Mouse (Mus musculus) midbrain, embryonic 14.5 days (tissue): Measurements from ENCODE around the gene P2rx4. TPM values are rescaled to one million over a fixed set of nuclear protein-coding genes. Genes with fewer than 3 reads are reported as not detected.

ENCODE experiments used
- ATAC-seq: fragments of 200-750 bp; cut with Nextera tagmentation; 2 replicates; pipeline ENCODE4 v1.8.0; 2017; ENCODE audit warnings: moderate number of reproducible peaks, moderate library complexity; ENCODE audit not compliant: low FRiP score, low TSS enrichment
- DNase-seq: peaks from one replicate; pipeline ENCODE4 v3.0.0-alpha.2; 2015
- H3K27ac ChIP-seq: fragments of 300-500 bp; sonication (generic); replicated peaks from 2 replicates; pipeline ENCODE4 v1.5.1; 2014; ENCODE audit warnings: mild to moderate bottlenecking, low read depth, low read length, moderate library complexity
- H3K27me3 ChIP-seq: fragments of 300-500 bp; sonication (generic); 2 replicates; pipeline ENCODE4 v1.6.1; 2014; ENCODE audit warnings: low read length, control low read depth, mixed read lengths; ENCODE audit not compliant: control insufficient read depth, insufficient read depth
- H3K36me3 ChIP-seq: fragments of 300-500 bp; sonication (generic); 2 replicates; pipeline ENCODE4 v1.6.1; 2014; ENCODE audit warnings: low read length, control low read depth; ENCODE audit not compliant: control insufficient read depth, insufficient read depth
- H3K4me1 ChIP-seq: fragments of 300-500 bp; sonication (generic); 2 replicates; pipeline ENCODE4 v1.6.1; 2014; ENCODE audit warnings: mild to moderate bottlenecking, antibody characterized with exemption, low read length, control low read depth; ENCODE audit not compliant: control insufficient read depth, insufficient read depth
- H3K4me2 ChIP-seq: fragments of 300-500 bp; sonication (generic); 2 replicates; pipeline ENCODE4 v1.6.1; 2014; ENCODE audit warnings: mild to moderate bottlenecking, low read length, moderate library complexity
- H3K4me3 ChIP-seq: fragments of 300-500 bp; sonication (generic); replicated peaks from 2 replicates; pipeline ENCODE4 v1.5.1; 2014; ENCODE audit warnings: low read depth, low read length
- H3K9ac ChIP-seq: fragments of 300-500 bp; sonication (generic); replicated peaks from 2 replicates; pipeline ENCODE4 v1.6.1; 2014; ENCODE audit warnings: mild to moderate bottlenecking, low read length, moderate library complexity
- H3K9me3 ChIP-seq: fragments of 300-500 bp; sonication (generic); 2 replicates; pipeline ENCODE4 v1.6.1; 2016; ENCODE audit warnings: low read length, control low read depth, mixed read lengths; ENCODE audit not compliant: control insufficient read depth
- WGBS: fragments of 180-500 bp; shearing (Covaris S2); extraction: QIAGEN DNeasy Blood & Tissue Kit; methylation state at CpG from one replicate; pipeline ENCODE4 v1.1.7; 2014; 5-methylcytosine and 5-hydroxymethylcytosine counted together
- polyA plus RNA-seq: library from polyadenylated mRNA; unstranded; fragments of >200 nt; fragmentation: Nextera tagmentation; extraction: Ambion mirVana; gene quantifications from 2 replicates; pipeline ENCODE4 v1.2.1, GENCODE M21; 2014

Gene P2rx4
- polyA plus RNA-seq, 1 experiment from 2014 or later, result 13.6 TPM

DNA sequence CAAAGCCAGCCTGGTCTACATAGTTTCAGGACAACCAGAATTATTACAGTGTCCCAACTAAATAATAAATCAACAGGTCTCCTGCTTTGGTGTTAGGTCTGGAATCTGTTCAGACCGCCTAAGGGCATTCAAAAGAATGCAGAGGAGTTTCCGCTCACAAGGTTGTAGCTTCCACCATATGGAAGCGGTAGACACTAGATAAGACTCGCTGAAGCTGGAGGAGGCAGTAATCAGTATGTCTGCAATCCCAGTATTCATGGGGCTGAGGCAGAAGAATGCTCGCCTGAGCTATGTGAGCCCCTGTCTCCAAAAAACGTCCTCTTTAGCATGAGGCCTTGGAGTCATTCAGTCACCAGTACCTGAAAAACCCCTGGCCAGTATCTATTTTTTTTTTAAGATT is 1.5 kb downstream of the P2rx4 start:
- Histone ChIP-seq H3K4me3 (no peak overlapping the region), H3K4me1 (peaks cover 9% of the 10 kb centered on the region), H3K27me3 (no peaks in the 10 kb centered on the region), H3K9ac (no peak overlapping the region), H3K27ac (no peak overlapping the region), H3K4me2 (no peak overlapping the region), H3K9me3 (no peaks in the 10 kb centered on the region), H3K36me3 (no peaks in the 10 kb centered on the region)
- no peak for ATAC-seq
- DNase-seq, result no peak
- WGBS, result 90% methylated on average over 6 of the region's 6 CpGs

DNA sequence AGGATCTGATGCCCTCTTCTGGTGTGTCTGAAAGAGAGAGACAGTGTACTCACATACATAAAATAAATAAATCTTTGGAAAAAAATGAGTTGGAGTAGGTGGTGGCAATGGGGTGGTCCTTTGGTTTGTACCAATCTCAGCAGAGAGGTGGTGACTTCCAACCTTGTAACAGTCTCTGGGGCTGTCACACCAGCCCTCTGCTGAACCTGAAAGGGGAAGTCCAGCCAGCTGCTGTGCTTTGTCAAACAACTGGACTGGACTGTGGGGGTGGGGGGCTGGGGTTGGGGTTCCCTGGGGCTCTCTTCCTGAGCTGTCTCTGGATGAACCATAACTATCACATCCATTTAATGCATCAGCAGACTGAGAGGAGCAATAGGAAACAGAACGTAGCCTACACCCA is 8.4 kb downstream of the P2rx4 start:
- Histone ChIP-seq H3K36me3 (no peaks in the 10 kb centered on the region), H3K4me2 (no peak overlapping the region), H3K4me3 (no peak overlapping the region), H3K4me1 (no peaks in the 10 kb centered on the region), H3K9ac (no peak overlapping the region), H3K27me3 (no peaks in the 10 kb centered on the region), H3K27ac (no peak overlapping the region), H3K9me3 (no peaks in the 10 kb centered on the region)
- WGBS, result 82% methylated on average over 1 of the region's 1 CpGs
- ATAC-seq (no peak), DNase-seq (no peak)

DNA sequence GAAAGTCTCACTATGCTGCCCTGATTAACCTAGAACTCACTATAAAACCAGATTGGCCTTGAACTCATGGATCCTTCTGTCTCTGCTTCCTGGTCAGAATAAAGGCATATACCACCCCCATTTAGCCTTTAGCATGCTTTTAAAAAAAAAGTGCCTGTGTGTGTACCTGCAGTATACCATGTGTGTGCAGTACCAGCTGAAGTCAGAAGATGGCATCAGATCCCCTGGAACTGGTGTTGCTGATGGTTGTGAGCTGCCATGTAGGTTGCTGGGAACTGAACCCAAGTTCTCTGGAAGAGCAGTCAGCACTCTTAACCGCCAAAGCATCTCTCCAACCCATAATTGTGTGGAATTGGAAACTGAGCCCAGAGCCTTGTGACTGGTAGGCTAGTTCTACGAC is 9.4 kb downstream of the P2rx4 start:
- Histone ChIP-seq H3K9ac (no peak overlapping the region), H3K4me2 (no peak overlapping the region), H3K9me3 (no peaks in the 10 kb centered on the region), H3K27ac (no peak overlapping the region), H3K36me3 (no peaks in the 10 kb centered on the region), H3K4me3 (no peak overlapping the region), H3K4me1 (no peaks in the 10 kb centered on the region), H3K27me3 (no peaks in the 10 kb centered on the region)
- ATAC-seq (no peak), DNase-seq (no peak)
- WGBS, result 96% methylated on average over 2 of the region's 2 CpGs

DNA sequence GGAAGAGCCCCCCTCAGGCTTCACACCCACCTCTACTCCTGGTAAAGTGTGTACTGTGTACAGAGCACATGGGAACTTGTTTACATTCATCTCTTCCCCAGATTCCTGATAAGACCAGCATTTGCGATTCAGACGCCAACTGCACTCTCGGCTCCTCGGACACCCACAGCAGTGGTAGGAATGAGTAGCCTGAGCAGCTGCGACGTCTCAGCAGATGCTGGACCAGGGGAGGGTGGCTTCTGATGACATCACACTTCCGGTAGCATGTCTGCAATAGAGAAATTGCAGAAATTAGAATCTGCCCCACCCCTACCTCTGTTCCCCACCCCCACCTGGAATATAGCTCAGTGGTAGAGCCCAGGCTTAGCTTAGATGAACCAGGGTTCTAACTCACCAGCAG is 11.1 kb downstream of the P2rx4 start:
- no peaks in the 10 kb centered on the region for H3K27me3 ChIP-seq
- DNase-seq (no peak), ATAC-seq (no peak)
- H3K4me1 ChIP-seq, result no peaks in the 10 kb centered on the region
- no peak overlapping the region for H3K4me3 ChIP-seq
- H3K9ac ChIP-seq, result no peak overlapping the region
- H3K9me3 ChIP-seq, result no peaks in the 10 kb centered on the region
- no peak overlapping the region for H3K27ac ChIP-seq
- no peaks in the 10 kb centered on the region for H3K36me3 ChIP-seq
- 88% methylated on average over 7 of the region's 7 CpGs for WGBS
- no peak overlapping the region for H3K4me2 ChIP-seq

DNA sequence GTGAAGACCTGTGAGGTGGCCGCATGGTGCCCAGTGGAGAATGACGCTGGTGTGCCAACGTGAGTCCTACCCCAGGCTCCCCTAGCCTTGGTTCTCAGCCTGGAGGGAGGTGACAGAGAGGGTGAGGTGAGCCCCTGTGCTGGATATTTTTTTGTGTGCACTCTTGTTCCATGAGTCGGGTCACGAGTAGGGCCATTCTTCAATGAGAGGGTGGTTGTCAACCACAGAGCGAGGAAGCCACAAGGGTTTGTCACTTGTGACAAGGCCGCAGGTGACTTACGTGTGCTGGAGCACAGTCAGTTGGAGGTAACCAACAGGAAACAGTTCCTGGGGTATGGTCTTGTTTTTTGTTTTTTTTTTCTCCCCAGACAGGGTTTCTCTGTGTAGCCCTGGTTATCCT is 11.8 kb downstream of the P2rx4 start:
- H3K27me3 ChIP-seq, result no peaks in the 10 kb centered on the region
- no peak overlapping the region for H3K27ac ChIP-seq
- no peaks in the 10 kb centered on the region for H3K9me3 ChIP-seq
- H3K9ac ChIP-seq, result no peak overlapping the region
- H3K36me3 ChIP-seq, result no peaks in the 10 kb centered on the region
- no peak overlapping the region for H3K4me3 ChIP-seq
- no peaks in the 10 kb centered on the region for H3K4me1 ChIP-seq
- H3K4me2 ChIP-seq, result no peak overlapping the region
- ATAC-seq (no peak), DNase-seq (no peak)
- WGBS, result 93% methylated on average over 8 of the region's 8 CpGs

DNA sequence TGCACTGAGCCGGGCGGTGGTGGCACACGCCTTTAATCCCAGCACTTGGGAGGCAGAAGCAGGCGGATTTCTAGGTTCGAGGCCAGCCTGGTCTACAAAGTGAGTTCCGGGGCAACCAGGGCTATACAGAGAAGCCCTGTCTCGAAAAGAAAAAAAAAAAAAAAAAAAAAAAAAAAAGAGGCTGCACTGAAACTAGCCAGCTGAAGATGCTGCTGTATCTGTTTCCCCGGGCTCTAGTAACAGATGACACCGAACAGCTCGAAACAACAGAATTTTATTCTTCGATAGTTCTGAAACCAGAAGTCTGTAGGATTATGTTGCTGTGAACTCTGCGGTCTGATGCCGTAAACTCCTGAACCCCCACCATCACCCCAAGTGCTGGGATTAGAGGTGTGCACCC is 18.1 kb downstream of the P2rx4 start:
- H3K4me1 ChIP-seq, result no peaks in the 10 kb centered on the region
- no peak for DNase-seq
- no peak overlapping the region for H3K4me3 ChIP-seq
- ATAC-seq, result no peak
- H3K27me3 ChIP-seq, result no peaks in the 10 kb centered on the region
- H3K36me3 ChIP-seq, result no peaks in the 10 kb centered on the region
- no peak overlapping the region for H3K27ac ChIP-seq
- no peak overlapping the region for H3K9ac ChIP-seq
- H3K9me3 ChIP-seq, result no peaks in the 10 kb centered on the region
- WGBS, result 92% methylated on average over 13 of the region's 13 CpGs
- H3K4me2 ChIP-seq, result no peak overlapping the region

DNA sequence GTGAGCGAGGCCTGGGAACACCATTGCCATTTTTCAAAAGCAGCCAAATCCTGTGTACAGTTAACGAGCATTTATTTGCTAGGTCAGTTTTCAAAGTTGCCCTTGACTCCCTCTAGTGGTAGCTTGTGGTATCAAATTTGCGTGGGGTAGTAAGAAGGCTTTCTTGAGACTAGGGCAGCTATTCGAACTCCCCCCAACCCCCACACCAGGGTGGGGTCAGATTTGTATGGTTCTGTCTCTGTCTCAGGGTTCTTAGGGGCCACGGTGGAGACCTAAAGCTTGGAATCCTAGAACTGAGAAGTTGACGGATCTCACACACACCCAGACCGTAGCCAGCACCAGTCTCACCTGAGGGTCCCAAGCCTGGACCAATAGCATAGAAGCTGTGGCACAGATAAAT is 18.7 kb downstream of the P2rx4 start:
- 21% methylated on average over 7 of the region's 7 CpGs for WGBS

DNA sequence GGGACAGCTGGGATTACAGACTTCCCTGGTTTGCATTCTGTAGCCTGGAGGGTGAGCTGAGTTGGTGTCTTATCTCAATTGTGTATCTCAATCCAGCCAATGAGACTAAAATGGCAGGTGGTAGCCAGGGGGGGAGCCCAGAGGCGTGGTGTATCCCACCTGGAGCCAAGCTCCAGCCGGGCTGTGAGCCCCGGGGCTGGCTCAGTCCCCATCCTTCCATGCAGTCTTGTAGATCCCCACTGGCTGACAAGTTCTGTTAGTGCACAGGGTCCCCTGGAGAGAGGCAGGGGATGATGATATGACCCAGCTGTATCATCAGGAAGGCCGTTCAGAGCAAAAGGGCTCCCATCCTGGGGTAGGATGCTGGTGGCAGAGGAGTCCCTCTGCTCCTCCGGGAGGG is 19.3 kb downstream of the P2rx4 start:
- H3K27ac ChIP-seq, result no peak overlapping the region
- DNase-seq (no peak), ATAC-seq (no peak)
- H3K27me3 ChIP-seq, result no peaks in the 10 kb centered on the region
- no peaks in the 10 kb centered on the region for H3K9me3 ChIP-seq
- no peaks in the 10 kb centered on the region for H3K36me3 ChIP-seq
- H3K4me2 ChIP-seq, result no peak overlapping the region
- no peak overlapping the region for H3K9ac ChIP-seq
- 73% methylated on average over 5 of the region's 5 CpGs for WGBS
- H3K4me3 ChIP-seq, result no peak overlapping the region
- no peaks in the 10 kb centered on the region for H3K4me1 ChIP-seq

More for the DNA sequence above, 18.7 kb downstream of the P2rx4 start:
- Histone ChIP-seq H3K4me1 (no peaks in the 10 kb centered on the region), H3K4me2 (no peak overlapping the region), H3K27me3 (no peaks in the 10 kb centered on the region), H3K4me3 (no peak overlapping the region), H3K27ac (no peak overlapping the region), H3K9ac (no peak overlapping the region), H3K9me3 (no peaks in the 10 kb centered on the region), H3K36me3 (no peaks in the 10 kb centered on the region)
- DNase-seq (peak; percentile 92), ATAC-seq (no peak)

DNA sequence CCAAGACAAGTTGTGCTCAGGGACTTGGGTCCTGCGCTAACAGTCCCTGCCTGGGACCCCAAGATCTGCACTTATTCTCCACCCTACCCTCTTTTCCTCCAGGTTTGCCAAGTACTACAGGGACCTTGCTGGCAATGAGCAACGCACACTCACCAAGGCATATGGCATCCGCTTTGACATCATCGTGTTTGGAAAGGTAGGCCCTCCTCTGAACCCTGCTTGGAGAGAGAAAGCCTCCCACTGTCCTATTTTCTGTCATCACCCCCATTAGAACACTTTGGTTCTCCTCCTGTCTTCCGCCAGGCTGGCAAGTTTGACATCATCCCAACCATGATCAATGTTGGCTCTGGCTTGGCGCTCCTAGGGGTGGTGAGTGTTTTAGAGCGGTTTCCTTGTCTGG is 19.8 kb downstream of the P2rx4 start:
- no peaks in the 10 kb centered on the region for H3K36me3 ChIP-seq
- H3K27ac ChIP-seq, result no peak overlapping the region
- H3K4me2 ChIP-seq, result no peak overlapping the region
- H3K27me3 ChIP-seq, result no peaks in the 10 kb centered on the region
- no peaks in the 10 kb centered on the region for H3K4me1 ChIP-seq
- H3K4me3 ChIP-seq, result no peak overlapping the region
- no peaks in the 10 kb centered on the region for H3K9me3 ChIP-seq
- WGBS, result 95% methylated on average over 7 of the region's 7 CpGs
- DNase-seq (no peak), ATAC-seq (no peak)
- no peak overlapping the region for H3K9ac ChIP-seq
